Mouse (Mus musculus) embryonic facial prominence, embryonic 15.5 days (tissue): Measurements from ENCODE around the gene Rbms3. TPM values are rescaled to one million over a fixed set of nuclear protein-coding genes. Genes with fewer than 3 reads are reported as not detected.

Experiments
- ATAC-seq: fragments of 200-750 bp; cut with Nextera tagmentation; 2 replicates; pipeline ENCODE4 v1.8.0; 2017; ENCODE audit warnings: low read depth, moderate TSS enrichment; ENCODE audit not compliant: insufficient number of reproducible peaks, low FRiP score, low TSS enrichment
- H3K27ac ChIP-seq: fragments of 300-500 bp; sonication (generic); replicated peaks from 2 replicates; pipeline ENCODE4 v1.5.1; 2015; ENCODE audit warnings: mild to moderate bottlenecking, inconsistent platforms
- H3K27me3 ChIP-seq: fragments of 300-500 bp; sonication (generic); 2 replicates; pipeline ENCODE4 v1.6.1; 2015; ENCODE audit warnings: inconsistent platforms
- H3K36me3 ChIP-seq: fragments of 300-500 bp; sonication (generic); 2 replicates; pipeline ENCODE4 v1.6.1; 2015; ENCODE audit warnings: mild to moderate bottlenecking, inconsistent platforms
- H3K4me1 ChIP-seq: fragments of 300-500 bp; sonication (generic); 2 replicates; pipeline ENCODE4 v1.6.1; 2015; ENCODE audit warnings: inconsistent platforms
- H3K4me2 ChIP-seq: fragments of 300-500 bp; sonication (generic); replicated peaks from 2 replicates; pipeline ENCODE4 v1.6.1; 2015; ENCODE audit warnings: mild to moderate bottlenecking, inconsistent platforms
- H3K4me3 ChIP-seq: fragments of 300-500 bp; sonication (generic); replicated peaks from 2 replicates; pipeline ENCODE4 v1.5.1; 2015; ENCODE audit warnings: mild to moderate bottlenecking, inconsistent platforms
- H3K9ac ChIP-seq: fragments of 300-500 bp; sonication (generic); 2 replicates; pipeline ENCODE4 v1.6.1; 2015; ENCODE audit warnings: inconsistent platforms
- H3K9me3 ChIP-seq: fragments of 300-500 bp; sonication (generic); replicated peaks from 2 replicates; pipeline ENCODE4 v1.6.1; 2016; ENCODE audit warnings: inconsistent platforms
- WGBS: fragments of 180-500 bp; shearing (Covaris S2); methylation state at CpG from one replicate; pipeline ENCODE4 v1.1.7; 2015; 5-methylcytosine and 5-hydroxymethylcytosine counted together
- polyA plus RNA-seq: library from polyadenylated mRNA; unstranded; fragments of >200 nt; fragmentation: Nextera tagmentation; extraction: Ambion mirVana; gene quantifications from 2 replicates; pipeline ENCODE4 v1.2.1, GENCODE M21; 2015

Gene Rbms3
- polyA plus RNA-seq, 1 experiment from 2014 or later: 84.3 TPM

GRCm38 (mm10) chr9:117400262-117400671 is 229.4 kb downstream of the Rbms3 start:
- Histone ChIP-seq H3K27ac (no peak overlapping the region), H3K4me2 (no peak overlapping the region), H3K4me3 (no peak overlapping the region), H3K9ac (no peak overlapping the region), H3K27me3 (no peaks in the 10 kb centered on the region), H3K9me3 (no peaks in the 10 kb centered on the region), H3K36me3 (no peaks in the 10 kb centered on the region), H3K4me1 (0 out of 2 replicates have a peak, but pooled peaks cover 4% of the 10 kb centered on the region)
- WGBS: 31% methylated on average over 7 of the region's 7 CpGs
- no peak for ATAC-seq

- ATAC-seq: no peak
- H3K36me3 ChIP-seq: no peaks in the 10 kb centered on the region
- H3K27ac ChIP-seq: no peak overlapping the region
Measured at GRCm38 (mm10) chr9:117397071-117397470, 232.6 kb downstream of the Rbms3 start.

GRCm38 (mm10) chr9:117396586-117396985 is 233.1 kb downstream of the Rbms3 start:
- Histone ChIP-seq H3K9ac (no peak overlapping the region), H3K36me3 (no peaks in the 10 kb centered on the region), H3K4me1 (0 out of 2 replicates have a peak, but pooled peaks cover 9% of the 10 kb centered on the region), H3K4me3 (no peak overlapping the region), H3K27ac (no peak overlapping the region), H3K4me2 (no peak overlapping the region), H3K27me3 (no peaks in the 10 kb centered on the region), H3K9me3 (no peaks in the 10 kb centered on the region)
- ATAC-seq: no peak
- WGBS: 63% methylated on average over 8 of the region's 8 CpGs

More at GRCm38 (mm10) chr9:117397071-117397470, 232.6 kb downstream of the Rbms3 start:
- no peak overlapping the region for H3K9ac ChIP-seq
- H3K4me2 ChIP-seq: no peak overlapping the region
- no peaks in the 10 kb centered on the region for H3K27me3 ChIP-seq
- H3K9me3 ChIP-seq: no peaks in the 10 kb centered on the region
- H3K4me1 ChIP-seq: 0 out of 2 replicates have a peak, but pooled peaks cover 9% of the 10 kb centered on the region
- no peak overlapping the region for H3K4me3 ChIP-seq

DNA sequence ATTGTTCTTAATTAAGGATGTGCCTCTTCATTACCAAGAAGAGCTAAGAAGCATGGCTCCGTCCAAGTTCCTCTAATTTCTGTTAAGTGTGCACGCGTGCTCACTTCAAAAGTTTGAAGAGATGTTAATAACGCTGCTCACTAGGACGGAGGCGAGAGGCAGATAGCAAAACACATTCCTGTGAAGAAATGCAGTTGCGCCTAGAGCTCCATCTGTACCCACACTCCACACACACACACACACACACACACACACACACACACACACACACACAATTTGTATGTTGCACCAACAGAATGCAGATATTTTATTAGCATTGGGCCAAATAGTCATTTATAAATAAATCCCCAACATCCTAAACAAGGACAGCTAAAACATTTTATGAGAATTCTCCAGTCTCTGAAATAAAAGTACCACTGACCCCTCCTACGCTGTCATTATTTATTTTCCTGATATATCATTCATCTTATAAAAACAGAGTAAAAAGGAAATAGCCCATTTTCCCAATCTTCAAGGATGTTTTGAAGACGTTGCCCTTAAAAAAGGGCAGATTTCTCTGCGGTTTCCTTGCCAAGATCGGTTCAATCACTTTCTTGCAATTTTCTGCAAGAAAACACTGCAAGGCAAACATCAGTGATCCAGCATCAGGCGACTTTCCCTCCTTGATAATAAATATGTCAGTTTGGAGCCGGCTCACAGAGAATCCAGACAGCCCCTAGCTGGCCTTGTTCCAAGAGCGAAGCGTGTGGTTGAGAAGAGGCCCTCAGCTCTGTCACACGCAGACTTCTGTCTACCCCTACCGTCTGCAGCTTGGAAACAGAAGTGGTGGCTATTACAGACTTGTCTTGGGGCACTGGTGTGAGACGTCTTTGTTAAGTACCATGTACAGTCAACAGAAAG is 235.8 kb downstream of the Rbms3 start:
- Histone ChIP-seq H3K4me2 (no peak overlapping the region), H3K27ac (no peak overlapping the region), H3K4me3 (no peak overlapping the region), H3K9ac (no peak overlapping the region), H3K36me3 (no peaks in the 10 kb centered on the region), H3K27me3 (no peaks in the 10 kb centered on the region), H3K4me1 (0 out of 2 replicates have a peak, but pooled peaks cover 5% of the 10 kb centered on the region), H3K9me3 (no peaks in the 10 kb centered on the region)
- 36% methylated on average over 18 of the region's 18 CpGs for WGBS
- no peak for ATAC-seq

- Histone ChIP-seq H3K27me3 (no peaks in the 10 kb centered on the region), H3K36me3 (no peaks in the 10 kb centered on the region), H3K27ac (no peak overlapping the region), H3K9me3 (no peaks in the 10 kb centered on the region), H3K4me2 (no peak overlapping the region), H3K4me3 (no peak overlapping the region), H3K4me1 (no peaks in the 10 kb centered on the region), H3K9ac (no peak overlapping the region)
- WGBS: 65% methylated on average over 9 of the region's 9 CpGs
- ATAC-seq: no peak
Measured at GRCm38 (mm10) chr9:117388024-117388423, 241.7 kb downstream of the Rbms3 start.

GRCm38 (mm10) chr9:117380876-117381275 is 248.8 kb downstream of the Rbms3 start:
- Histone ChIP-seq H3K4me1 (peaks cover 34% of the 10 kb centered on the region), H3K9ac (no peak overlapping the region), H3K4me2 (0 out of 2 replicates have a peak overlapping the region, but pooled peaks have one; percentile 15), H3K4me3 (no peak overlapping the region), H3K27ac (peak overlapping the region; percentile 59), H3K27me3 (no peaks in the 10 kb centered on the region), H3K9me3 (no peaks in the 10 kb centered on the region), H3K36me3 (no peaks in the 10 kb centered on the region)
- ATAC-seq: no peak
- WGBS: 38% methylated on average over 5 of the region's 5 CpGs

GRCm38 (mm10) chr9:117380076-117380475 is 249.6 kb downstream of the Rbms3 start:
- ATAC-seq: peak; percentile 76
- H3K4me2 ChIP-seq: peak overlapping the region; percentile 15; the same call in 1 of the 2 replicates

GRCm38 (mm10) chr9:117379448-117379983 is 250.2 kb downstream of the Rbms3 start:
- Histone ChIP-seq H3K9ac (no peak overlapping the region), H3K4me3 (no peak overlapping the region), H3K27ac (peak overlapping the region; percentile 59; the same call in 1 of the 2 replicates), H3K4me2 (no peak overlapping the region), H3K27me3 (no peaks in the 10 kb centered on the region), H3K9me3 (no peaks in the 10 kb centered on the region), H3K36me3 (no peaks in the 10 kb centered on the region), H3K4me1 (peaks cover 34% of the 10 kb centered on the region)
- ATAC-seq: no peak
- 41% methylated on average over 16 of the region's 16 CpGs for WGBS

More at GRCm38 (mm10) chr9:117380076-117380475, 249.6 kb downstream of the Rbms3 start:
- Histone ChIP-seq H3K9ac (no peak overlapping the region), H3K27ac (peak overlapping the region; percentile 59), H3K27me3 (no peaks in the 10 kb centered on the region), H3K4me3 (no peak overlapping the region), H3K4me1 (peaks cover 34% of the 10 kb centered on the region), H3K9me3 (no peaks in the 10 kb centered on the region), H3K36me3 (no peaks in the 10 kb centered on the region)
- 8% methylated on average over 5 of the region's 5 CpGs for WGBS

- 44% methylated on average over 9 of the region's 9 CpGs for WGBS
- ATAC-seq: no peak
- H3K36me3 ChIP-seq: no peaks in the 10 kb centered on the region
- no peak overlapping the region for H3K4me2 ChIP-seq
- no peak overlapping the region for H3K4me3 ChIP-seq
- no peaks in the 10 kb centered on the region for H3K27me3 ChIP-seq
- H3K4me1 ChIP-seq: peaks cover 34% of the 10 kb centered on the region
- H3K9me3 ChIP-seq: no peaks in the 10 kb centered on the region
- no peak overlapping the region for H3K27ac ChIP-seq
- H3K9ac ChIP-seq: no peak overlapping the region
Measured at GRCm38 (mm10) chr9:117378131-117378890, 251.4 kb downstream of the Rbms3 start.

DNA sequence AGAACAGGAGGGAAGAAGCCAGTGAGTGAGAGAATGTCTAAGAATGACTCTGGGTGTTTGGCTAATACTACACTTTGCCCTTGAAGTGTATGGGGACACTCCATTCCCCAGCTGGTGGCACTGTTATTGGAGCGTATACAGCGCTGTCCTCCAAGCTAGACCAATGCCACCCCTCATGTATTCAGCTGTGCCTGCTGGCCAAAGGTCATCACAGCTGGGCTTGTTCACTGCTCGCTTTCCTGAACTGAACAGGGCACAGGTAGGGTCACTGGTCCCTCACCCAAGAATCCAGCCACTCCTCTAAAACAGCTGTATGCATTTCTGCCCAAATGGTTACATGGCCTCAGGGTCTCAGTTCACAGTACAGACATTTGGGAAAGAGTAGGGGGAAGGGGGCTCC is 253.9 kb downstream of the Rbms3 start:
- no peak overlapping the region for H3K4me2 ChIP-seq
- WGBS: 95% methylated on average over 3 of the region's 3 CpGs
- H3K4me3 ChIP-seq: no peak overlapping the region
- ATAC-seq: no peak
- no peaks in the 10 kb centered on the region for H3K27me3 ChIP-seq
- H3K4me1 ChIP-seq: peaks cover 23% of the 10 kb centered on the region
- no peaks in the 10 kb centered on the region for H3K9me3 ChIP-seq
- H3K27ac ChIP-seq: no peak overlapping the region
- H3K36me3 ChIP-seq: no peaks in the 10 kb centered on the region
- no peak overlapping the region for H3K9ac ChIP-seq

DNA sequence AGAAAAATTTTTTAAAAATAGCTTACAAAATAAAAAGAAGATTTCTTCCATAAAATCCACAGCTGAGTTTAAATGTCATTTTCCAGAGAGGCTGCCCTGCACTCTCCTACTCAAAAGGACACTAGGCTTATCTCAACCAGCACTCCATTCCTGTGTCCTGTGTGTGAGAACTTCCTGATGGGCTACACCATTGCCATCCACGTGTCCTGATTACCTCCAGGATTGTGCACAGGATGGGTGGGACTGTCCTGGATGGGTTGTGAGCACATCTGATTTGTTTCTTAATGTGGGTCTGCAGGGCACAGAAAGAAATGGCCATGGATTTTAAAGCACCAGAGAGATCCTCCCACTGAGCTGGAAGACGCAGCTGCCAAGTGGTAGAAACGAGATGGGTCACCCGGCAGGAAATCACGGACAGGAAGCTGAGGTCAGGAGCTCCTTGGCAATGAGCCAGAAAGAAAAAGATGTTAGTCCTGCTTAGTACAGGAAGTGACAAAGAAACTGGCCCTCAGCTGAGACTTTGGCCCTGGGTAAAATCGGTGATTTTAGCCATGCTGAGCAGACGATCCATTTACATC is 256.5 kb downstream of the Rbms3 start:
- Histone ChIP-seq H3K27me3 (no peaks in the 10 kb centered on the region), H3K4me2 (no peak overlapping the region), H3K9ac (no peak overlapping the region), H3K27ac (no peak overlapping the region), H3K9me3 (no peaks in the 10 kb centered on the region), H3K4me3 (no peak overlapping the region), H3K4me1 (peaks cover 2% of the 10 kb centered on the region; the same call in 1 of the 2 replicates), H3K36me3 (no peaks in the 10 kb centered on the region)
- 43% methylated on average over 7 of the region's 7 CpGs for WGBS
- no peak for ATAC-seq
